Mouse (Mus musculus): ENCODE measurements at regions not wholly inside any gene's neighbourhood (a gene's known extent, or its start where the extent isn't known, plus 50 kb on each side); places are given as distances from the start of the nearest gene placed in this dataset.

- TF ChIP-seq CTCF (IDR thresholded peaks at IDR 0.05; ENCODE audit: low read depth, low read length) (no peak), GATA1 (IDR thresholded peaks at IDR 0.05; ENCODE audit: borderline replicate concordance, low read length) (no peak), TAL1 (conservative IDR thresholded peaks at IDR 0.05; ENCODE audit: low read depth, low read length) (no peak), GATA2 (IDR thresholded peaks at IDR 0.05; ENCODE audit: borderline replicate concordance, low read depth, low read length) (no peak), POLR2AphosphoS5 (IDR thresholded peaks at IDR 0.05; ENCODE audit: insufficient replicate concordance, low read depth, low read length) (no peak)
These were observed 124.4 kb upstream of the Ccnd2 start for GRCm38 (mm10) chr6:127276362-127276761.
